Mouse (Mus musculus) urinary bladder, postnatal 10 days (tissue): ENCODE results near the gene Mpdu1.
"Not testable (repeated sequence)": the region's sequence is repeated elsewhere in the genome, so short reads cannot be mapped to it uniquely, and the experiment has no call there.

Experiments
- DNase-seq: peaks from one replicate; pipeline ENCODE4 v3.0.0; 2022; ENCODE audit warnings: low spot score

Mpdu1 gene

DNA sequence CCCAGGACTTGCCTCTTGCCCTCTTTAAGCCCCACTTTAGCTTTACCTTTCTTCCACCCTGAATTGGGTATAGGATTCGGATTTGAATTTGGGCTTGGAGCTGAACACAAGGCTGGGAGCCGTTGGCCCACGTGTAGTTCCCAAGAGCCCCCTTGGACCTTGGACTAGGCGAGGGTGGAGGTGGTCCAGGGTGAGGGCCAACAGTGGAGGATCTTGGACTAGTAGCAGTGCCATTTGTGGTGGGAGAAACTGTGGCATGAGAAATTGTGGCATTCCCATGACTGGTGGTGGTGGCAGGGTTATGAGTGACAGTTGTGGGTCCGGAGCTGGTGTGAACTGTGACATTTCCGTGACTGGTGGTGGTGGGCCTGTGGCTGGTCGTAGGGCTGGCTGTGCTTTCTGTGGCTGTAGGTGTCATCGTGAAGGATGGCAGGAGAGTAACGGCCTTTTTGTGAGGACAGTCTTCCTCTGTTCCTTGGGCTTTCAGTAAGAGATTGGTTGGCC is 3.1 kb upstream of the Mpdu1 start:
- DNase-seq: no peak

DNA sequence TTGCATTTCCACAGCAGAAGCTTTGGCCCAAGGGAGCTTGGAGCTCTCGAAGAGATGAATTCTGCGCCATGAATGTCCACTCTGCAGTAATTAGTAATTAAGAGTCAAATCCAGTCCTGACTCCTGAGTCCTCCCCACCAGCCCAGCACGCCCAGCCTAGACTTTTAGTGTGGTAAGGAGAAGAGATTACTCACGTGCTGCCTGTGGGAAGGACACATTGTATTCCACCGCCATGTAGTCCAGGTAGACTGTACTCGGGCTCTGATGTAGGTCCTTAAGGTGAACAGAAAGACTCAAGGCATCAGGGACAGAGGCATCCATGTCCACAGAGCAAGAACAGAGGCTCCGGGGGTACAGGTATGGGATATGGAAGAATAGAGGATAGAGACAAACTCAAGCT is 2.4 kb upstream of the Mpdu1 start:
- no peak for DNase-seq

DNA sequence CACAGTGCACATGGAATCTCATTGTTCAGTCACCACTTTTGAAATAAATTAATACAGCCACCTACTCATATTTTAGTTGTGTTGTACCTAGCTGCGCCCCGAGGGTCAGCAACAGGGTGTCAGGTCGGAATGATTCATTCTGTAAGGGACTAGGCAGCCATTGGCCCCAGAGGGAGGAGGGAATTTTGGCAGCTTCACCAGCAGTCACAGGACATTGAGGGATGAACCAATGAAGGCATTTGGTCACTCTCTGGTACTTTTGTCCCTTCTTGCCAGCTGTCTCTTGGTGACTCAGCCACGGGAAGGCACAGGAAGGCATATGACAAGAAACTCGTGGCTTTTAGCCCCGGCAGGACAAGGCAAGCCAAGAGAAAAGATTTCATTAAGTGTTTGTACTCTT is 1.4 kb upstream of the Mpdu1 start:
- no peak for DNase-seq

DNA sequence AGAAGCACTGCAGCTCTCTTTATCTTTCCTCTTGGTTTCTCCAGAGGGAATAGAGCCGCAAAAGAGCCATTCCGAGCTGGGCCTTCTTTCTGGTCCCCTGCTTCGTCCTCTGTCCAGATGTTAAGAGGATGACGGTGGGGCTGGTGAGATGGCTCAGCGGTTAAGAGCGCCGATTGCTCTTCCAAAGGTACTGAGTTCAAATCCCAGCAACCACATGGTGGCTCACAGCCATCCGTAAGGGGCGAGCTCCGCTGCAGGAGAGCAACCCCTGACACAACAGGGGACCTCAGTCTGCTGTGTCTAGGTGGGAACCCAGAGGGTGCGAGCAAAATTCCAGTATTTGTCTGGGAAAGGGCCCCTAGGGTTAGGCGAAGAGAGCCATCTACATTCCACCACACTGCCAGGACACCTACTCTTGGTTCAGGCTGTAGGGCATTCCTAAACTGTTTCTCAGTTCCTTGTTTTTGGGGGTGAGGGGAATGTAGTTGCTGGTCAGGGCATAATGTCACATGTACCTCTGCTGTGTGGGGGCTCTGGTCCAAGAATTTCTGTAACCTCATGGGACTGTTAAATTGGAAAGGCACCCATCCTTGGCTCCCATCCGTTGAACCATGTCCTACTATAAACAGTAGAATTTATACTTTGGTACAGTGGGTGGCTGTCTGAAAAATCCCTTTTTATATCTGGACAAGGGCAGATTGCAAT is 677 bp upstream of the Mpdu1 start:
- DNase-seq: no peak

DNA sequence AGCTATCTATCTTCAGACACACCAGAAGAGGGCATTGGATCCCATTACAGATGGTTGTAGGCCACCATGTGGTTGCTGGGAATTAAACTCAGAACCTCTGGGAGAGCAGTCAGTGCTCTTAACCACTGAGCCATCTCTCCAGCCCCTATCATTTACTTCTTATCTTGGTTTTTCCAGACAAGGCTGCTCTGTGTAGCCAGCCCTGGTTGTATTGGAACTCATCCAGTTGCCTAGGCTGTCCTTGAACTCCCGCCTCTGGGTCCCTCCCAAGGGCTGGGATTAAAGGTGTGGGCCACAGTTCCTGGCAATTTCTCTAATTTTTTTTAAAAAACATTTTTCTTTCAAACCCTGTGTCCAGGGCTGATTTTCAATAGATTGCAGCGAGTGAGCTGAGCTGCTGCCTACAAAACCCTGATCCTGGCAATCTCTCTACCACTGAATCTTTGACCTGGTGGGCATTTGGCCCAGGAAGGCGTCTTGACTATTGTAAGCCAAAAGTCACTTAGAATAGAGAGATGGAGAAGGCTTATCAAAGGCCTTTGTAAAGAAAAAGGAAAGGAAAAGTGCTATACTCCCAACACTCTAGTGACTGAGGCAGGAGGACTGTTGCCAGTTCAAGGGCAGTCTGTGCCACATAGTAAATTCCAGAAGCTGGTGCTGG is 1.1 kb downstream of the Mpdu1 start:
- DNase-seq: no peak

DNA sequence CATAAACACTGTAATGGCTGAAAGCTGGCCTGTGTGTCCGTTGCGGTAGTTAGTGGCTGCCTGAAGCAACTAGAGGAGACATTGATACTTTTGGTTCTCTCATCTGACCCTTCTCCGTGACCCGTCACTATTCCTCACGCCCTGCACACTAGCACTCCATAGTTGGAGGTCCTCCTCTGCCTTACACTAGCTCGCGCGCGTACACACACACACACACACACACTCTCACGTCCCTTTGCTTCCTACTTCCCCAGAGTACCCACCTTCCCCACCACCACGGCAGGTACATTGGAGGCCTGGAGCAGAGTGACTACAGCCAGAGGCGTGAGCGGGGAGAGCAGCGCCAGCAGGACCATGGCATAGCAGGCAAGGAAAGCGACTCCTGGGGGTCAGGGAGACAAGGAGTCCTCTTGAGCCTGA is 5.0 kb downstream of the Mpdu1 start:
- no peak for DNase-seq

DNA sequence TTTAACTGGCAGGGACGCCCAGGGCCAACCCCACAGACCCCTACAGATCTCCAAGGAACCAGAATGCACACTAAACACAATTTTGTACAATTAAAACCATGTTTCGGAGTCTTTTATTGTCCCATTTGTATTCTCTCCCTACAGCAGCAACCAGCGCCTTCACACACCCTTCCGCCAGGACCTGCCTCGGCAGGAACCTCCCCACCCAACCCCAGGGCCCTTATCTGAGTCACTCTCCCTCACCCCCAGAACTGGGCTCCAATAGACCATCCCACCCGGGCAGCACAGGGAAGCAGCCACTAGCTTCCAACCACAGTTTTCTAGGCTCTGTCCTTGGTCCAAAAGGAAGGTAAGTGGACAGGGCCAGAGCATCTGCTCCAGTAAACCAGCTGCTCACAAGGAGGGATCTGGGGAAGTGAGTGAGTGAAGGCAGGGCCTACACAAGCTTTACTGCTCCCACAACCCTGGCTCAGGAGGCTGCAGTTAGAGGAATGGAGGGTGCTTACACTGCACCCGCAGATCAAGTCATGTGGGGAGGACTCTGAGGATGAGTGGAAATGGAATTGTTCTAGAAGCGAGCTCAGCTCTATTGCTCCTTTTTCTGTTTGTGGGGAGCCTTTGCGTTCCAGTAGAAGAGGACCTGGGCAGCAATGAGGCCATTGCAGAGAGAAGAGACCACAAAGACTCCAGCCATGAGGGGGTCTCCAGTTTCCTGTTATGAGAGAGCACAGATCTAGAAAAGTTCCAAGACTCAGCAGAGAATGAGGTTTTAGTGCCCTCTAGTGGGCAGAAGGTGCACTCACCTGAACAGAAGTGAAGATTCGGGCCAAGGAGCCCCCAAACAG is 5.6 kb downstream of the Mpdu1 start:
- no peak for DNase-seq

DNA sequence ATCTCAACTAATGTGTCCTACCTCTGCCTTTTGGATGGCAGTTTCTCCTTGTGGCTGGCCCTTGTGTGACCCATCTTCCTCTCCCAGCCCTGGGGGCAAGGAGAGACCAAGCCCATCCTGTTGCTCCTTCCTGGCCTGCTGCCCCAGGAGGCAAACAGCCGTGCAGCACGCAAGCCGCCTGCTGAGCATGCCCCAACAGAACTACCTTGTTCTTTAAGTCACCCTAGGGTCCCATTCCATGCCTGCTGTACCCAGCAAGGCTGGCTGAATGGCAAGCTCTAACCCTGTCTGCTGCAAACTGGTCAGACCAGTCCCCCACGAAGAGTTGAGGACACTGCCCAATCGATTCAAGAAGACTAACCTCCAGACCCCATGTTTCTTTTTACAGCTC is 6.4 kb downstream of the Mpdu1 start:
- DNase-seq: no peak

DNA sequence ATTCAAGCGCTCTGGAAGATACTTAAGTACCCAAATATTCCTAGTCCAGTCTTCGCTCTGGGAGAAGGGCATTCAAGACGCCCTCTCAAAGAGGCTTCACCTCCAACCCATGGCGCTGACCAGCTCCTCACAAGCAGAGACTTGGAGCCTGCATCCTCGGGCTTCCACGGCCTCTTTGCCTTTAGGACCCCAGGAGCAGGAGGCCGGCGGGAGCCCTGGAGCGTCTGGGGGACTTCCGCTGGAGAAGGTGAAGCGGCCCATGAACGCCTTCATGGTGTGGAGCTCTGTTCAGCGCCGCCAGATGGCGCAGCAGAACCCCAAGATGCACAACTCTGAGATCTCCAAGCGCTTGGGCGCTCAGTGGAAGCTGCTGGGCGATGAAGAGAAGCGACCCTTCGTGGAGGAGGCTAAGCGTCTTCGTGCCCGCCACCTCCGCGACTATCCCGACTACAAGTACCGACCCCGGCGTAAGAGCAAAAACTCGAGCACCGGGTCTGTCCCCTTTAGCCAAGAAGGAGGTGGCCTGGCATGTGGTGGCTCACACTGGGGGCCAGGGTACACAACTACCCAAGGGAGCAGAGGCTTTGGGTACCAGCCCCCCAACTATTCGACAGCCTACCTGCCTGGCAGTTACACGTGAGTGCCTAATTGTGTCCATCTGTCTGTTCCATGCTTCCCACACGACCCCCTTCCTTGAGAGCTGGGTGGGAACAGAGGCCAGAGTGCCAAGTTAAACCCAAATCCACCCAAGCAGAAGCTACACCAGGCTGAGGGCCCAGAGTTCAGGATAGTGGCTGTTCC is 7.0 kb downstream of the Mpdu1 start, which contains the start of gene Sox15:
Sox15 (plus strand) TSS at position 51 of the 801 bp plus-strand sequence.
- DNase-seq: no peak

DNA sequence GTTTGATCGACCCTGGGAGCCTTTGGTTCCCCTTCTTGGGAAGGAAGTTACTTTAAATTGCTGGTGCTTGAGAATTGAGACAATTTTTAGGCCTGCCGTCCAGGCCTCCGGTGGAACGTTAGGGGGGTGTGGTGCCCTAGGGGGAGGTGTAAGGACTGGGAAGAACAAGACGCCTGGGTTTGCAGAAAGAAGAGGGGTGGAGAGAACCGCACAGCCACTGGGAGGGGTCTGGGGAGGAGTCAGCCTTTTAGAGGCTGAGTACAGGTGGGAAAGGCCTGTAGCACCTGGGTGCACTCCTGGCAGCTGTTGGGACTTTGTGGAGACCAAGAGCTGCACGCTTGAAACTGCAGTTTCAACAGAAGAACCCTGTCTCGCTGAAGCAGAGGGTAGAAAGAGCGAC is 7.7 kb downstream of the Mpdu1 start:
- no peak for DNase-seq

DNA sequence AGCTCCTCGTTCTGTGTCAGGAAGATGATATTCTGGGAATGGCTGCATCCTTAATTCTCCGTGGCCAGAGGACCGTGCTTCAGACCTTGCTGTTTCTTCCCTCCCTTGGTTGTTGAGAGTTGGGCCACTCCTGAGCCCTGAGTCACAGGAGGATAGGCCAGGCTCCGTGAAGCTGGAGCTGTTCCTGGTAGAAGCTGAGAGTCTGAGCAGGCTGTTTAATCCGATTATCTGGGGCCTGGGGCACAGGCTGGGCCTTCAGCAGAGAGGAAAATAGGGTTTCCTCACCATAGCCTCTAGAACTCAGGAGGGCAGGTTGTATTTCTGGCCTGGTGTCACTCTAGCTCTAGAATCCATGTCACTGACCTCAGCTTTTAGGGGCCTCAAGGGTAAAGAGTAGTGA is 9.0 kb downstream of the Mpdu1 start:
- no peak for DNase-seq

DNA sequence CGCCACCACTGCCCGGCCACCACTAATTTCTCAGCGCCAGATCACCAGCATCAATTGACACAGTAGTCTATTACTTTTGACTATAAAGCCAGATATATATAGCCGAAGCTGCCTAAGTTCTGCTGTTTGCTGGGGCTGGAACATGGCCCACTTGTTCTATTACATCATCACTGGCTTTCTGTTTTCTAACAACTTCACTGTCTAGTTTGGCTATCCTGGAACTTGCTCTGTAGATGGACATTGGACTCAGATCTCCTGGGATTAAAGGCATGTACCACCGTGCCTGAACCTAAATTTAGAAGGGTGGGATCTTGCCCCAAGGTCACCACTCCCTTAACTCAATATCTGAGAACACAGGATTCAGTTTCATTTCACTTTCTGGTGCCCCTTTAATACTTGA is 16.6 kb downstream of the Mpdu1 start:
- DNase-seq: no peak

DNA sequence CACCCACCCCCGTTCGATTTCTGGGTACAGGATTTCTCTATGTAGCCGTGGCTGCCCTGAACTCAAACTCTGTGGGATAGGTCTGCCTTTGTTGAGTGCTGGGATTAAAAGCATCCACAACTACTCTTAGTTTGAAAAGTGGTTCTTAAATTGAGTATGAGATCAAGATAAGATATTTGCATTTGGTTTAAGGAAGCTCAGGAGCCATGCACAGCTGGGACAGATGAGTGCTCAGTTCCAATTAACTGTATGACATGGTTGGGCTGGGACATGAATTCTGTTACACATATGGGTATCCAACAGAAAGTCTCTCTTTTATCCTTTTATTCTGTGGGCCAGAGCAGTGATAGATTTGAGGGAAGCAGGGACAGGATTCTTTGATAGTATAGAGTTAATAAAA is 27.0 kb downstream of the Mpdu1 start:
- no peak for DNase-seq

DNA sequence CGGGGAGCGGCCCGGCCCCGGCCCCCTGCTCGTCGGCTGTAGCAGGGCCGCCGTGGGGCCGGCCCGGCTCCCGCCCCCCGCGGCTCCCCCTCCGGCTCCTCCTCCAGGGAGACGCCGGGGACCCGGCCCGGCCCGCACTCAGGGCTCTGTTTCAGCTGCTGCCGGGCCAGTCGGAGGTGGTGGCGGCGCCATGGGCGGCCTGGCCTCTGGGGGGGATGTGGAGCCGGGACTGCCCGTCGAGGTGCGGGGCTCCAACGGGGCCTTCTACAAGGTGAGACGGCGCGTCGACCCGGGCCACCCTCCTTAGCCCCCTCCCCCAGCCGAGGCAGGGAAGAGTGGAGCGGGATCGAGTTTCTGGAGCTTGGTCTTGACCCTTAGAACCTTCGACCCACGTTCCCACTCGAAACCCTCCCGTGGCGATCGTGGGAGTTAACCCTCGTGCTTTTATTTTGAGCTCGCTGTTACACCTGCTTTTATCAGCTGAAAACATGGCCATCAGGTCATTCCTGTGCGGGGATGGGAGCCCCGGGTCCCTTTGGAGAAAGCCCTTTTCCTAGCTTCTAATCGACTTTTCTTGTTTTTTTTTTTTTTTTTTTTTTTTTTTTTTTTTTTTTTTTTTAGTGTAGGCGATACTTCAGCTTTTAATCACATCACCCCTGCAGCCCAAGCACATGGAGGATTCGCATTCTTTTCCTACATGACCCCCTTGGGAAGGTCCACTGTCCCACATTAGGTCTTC is 29.1 kb downstream of the Mpdu1 start:
- DNase-seq: no peak

DNA sequence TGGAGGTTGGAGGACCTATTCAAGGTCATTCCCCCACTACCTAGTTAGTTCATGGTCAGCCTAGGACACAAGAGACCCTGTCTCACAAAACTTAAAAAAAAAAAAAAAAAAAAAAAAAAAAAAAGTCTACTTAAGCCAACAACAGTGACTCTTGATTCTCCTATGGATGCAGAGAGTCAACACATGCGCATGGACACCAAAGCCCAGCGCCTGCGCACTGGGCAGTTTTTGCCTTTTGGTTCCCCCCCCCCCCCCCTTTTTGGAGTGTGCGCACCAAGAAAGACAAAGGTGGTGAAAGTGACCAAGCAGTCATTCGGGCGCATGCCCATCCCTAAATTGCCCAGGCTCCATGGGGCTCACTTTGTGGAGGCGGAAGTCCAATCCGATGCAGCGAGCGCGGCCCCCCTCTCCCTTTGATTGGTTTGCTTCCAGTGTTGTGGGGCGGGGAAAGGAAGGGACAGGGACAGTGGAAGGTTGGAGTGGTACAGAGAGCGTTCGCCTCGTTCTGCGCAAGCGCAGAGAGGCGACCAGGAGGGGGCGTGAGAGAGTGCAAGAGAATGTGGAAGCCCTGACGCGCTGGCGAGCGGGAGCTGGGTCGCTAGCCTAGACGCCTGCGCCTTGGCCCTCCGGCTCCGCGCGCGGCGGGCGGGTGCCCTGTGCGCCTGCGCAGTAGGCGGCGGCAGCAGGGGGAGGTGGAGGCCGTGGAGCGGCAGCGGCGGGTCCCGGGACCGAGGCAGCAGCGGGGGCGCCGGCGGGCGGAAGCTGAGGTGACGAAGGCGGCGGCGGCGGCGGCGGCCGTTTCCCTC is 30.0 kb downstream of the Mpdu1 start, which contains the start of gene Fxr2:
Fxr2 (plus strand) TSS at position 707 of the 806 bp plus-strand sequence.
- DNase-seq: peak; percentile 100

DNA sequence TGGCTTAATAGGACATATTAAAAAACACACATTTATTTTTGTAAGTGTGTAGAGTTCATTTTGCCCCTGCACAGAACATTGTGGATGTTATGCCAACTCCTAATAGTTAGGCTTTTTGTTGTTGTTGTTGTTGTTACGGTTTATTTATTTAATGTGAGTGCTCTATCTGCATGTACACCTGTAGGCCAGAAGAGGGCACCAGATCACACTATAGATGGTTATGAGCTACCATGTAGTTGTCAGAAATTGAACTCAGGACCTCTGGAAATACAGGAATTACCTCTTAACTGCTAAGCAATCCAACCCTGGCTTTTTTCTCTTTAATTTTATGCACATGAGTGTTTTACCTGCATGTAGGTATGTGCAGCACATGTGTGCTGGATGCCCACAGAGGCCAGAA is 32.6 kb downstream of the Mpdu1 start:
- no peak for DNase-seq

DNA sequence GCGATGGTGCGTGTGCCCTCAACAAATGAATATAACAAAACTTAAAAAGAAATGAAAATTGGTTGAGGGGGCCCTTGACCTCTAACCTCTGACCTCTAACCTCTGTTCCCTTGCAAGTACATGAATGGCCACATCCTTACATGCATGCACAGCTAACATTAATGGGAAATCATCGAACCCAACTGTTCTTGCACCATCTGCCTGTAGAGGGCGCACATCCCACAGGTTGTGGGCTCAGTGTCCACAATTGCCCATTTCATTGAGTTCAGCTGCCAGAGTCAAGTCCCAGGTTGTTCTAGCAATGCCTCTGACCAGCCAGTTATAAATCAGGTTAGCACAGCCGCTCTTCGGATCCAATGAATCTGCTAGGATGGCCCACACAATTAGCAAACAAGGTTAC is 34.2 kb downstream of the Mpdu1 start:
- DNase-seq: no peak

DNA sequence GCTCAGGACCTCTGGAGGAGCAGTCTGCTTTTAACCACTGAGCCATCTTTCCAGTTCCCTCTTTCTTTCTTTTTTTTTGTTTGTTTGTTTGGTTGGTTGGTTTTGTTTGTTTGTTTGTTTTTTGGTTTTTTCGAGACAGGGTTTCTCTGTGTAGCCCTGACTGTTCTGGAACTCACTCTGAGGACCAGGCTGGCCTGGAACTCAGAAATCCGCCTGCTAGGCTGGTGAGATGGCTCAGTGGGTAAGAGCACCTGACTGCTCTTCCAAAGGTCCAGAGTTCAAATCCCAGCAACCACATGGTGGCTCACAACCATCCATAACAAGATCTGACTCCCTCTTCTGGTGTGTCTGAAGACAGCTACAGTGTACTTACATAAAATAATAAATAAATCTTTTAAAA is 38.1 kb downstream of the Mpdu1 start:
- DNase-seq: not testable (repeated sequence)

DNA sequence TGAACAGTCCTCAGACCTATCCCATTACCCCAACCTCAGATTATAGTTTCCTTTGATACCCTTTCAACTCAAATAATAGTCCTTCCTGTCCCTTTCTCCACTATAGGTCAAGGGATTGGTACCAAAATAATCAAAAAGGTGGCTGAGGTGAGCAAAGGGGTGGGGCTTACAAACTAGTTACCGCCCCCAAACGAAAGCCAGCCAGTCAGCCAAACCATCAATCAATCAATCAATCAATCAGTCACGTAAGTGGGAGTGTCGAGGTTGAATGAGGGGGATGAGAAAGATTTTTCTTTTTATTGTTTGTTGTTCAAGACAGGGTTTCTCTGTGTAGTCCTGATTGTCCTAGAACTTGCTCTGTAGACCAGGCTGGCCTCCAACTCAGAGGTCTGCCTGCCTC is 39.4 kb downstream of the Mpdu1 start:
- no peak for DNase-seq

DNA sequence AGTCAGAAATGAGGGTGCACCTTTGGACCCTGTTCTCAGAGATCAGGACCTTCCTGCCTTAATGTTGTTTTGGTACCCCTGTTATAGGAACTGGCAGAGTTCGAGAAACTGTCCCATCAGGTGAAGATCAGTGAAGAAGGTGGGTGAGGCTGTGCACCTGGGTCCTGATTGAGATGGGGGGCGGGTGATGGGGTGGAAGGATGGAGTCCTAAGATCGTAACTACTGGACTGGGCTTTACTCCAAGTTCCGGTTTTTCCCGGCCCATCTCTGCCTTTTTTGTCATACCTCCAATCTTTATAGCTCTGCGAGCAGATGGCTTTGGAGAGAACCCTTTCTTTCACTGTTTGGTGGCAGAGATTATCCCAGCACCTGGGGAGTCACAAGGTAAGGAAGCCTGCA is 40.0 kb downstream of the Mpdu1 start:
- no peak for DNase-seq
